Mouse (Mus musculus): ENCODE data around the gene Oxsm. TPM values are rescaled to one million over a fixed set of nuclear protein-coding genes. Genes with fewer than 3 reads are reported as not detected.
A peak's percentile ranks its signal among the peaks of the same experiment; 100 is the strongest.

Oxsm gene
- total RNA-seq, 2 experiments from 2014 or later: 22.0 to 22.9 TPM

GRCm38 (mm10) chr14:16242947-16243602, 6.5 kb downstream of the Oxsm start:
- intact Hi-C loops (cut with DNase I): no loop called here
- peak; percentile 90 to 93 for DNase-seq

GRCm38 (mm10) chr14:16242193-16242815, 7.3 kb downstream of the Oxsm start:
- intact Hi-C loops (cut with DNase I): no loop called here
- no peak for DNase-seq

- intact Hi-C loops (cut with DNase I): no loop called here
- no peak for DNase-seq
Measured at GRCm38 (mm10) chr14:16236466-16236865, 13.1 kb downstream of the Oxsm start.

- intact Hi-C loops (cut with DNase I): no loop called here
- DNase-seq: no peak
Measured at GRCm38 (mm10) chr14:16233515-16233914, 16.1 kb downstream of the Oxsm start.

GRCm38 (mm10) chr14:16230581-16230980, 19.0 kb downstream of the Oxsm start:
- intact Hi-C loops (cut with DNase I): no loop called here
- DNase-seq: no peak

- DNase-seq: no peak
- intact Hi-C loops (cut with DNase I): no loop called here
Measured at GRCm38 (mm10) chr14:16229395-16229794, 20.2 kb downstream of the Oxsm start.

- no peak for DNase-seq
- intact Hi-C loops (cut with DNase I): loop anchor here (1.0 kb wide), 1 partner anchor 161 kb away; no protein-coding TSS in a partner anchor
Measured at GRCm38 (mm10) chr14:16219015-16219414, 30.6 kb downstream of the Oxsm start.

GRCm38 (mm10) chr14:16207722-16208121, 41.9 kb downstream of the Oxsm start:
- intact Hi-C loops (cut with DNase I): no loop called here
- no peak for DNase-seq

GRCm38 (mm10) chr14:16201673-16202072, 47.9 kb downstream of the Oxsm start:
- intact Hi-C loops (cut with DNase I): no loop called here
- DNase-seq: no peak

GRCm38 (mm10) chr14:16200969-16201638, 48.5 kb downstream of the Oxsm start:
- no peak for DNase-seq
- intact Hi-C loops (cut with DNase I): no loop called here

GRCm38 (mm10) chr14:16200220-16200912, 49.2 kb downstream of the Oxsm start:
- intact Hi-C loops (cut with DNase I): no loop called here
- no peak for DNase-seq

- DNase-seq: no peak
- intact Hi-C loops (cut with DNase I): loop anchor here (5.0 kb wide), 1 partner anchor 1334 kb away; no protein-coding TSS in a partner anchor
Measured at GRCm38 (mm10) chr14:16196518-16196917, 53.1 kb downstream of the Oxsm start.

GRCm38 (mm10) chr14:16195486-16195885, 54.1 kb downstream of the Oxsm start:
- no peak for DNase-seq
- intact Hi-C loops (cut with DNase I): loop anchor here (5.0 kb wide), 1 partner anchor 1333 kb away; no protein-coding TSS in a partner anchor

GRCm38 (mm10) chr14:16194125-16194524, 55.5 kb downstream of the Oxsm start:
- no peak for DNase-seq
- intact Hi-C loops (cut with DNase I): loop anchor here (5.0 kb wide), 1 partner anchor 837 kb away; no protein-coding TSS in a partner anchor

GRCm38 (mm10) chr14:16189142-16189541, 60.5 kb downstream of the Oxsm start:
- DNase-seq: no peak
- intact Hi-C loops (cut with DNase I): no loop called here

Other genes starting within 250 kb of the Oxsm start
- 10 to 100 TPM; 36.7 to 37.1 TPM for gene Ngly1, start 528 bp downstream of the Oxsm start, total RNA-seq (2021)
- gene Top2b, start 115.4 kb upstream of the Oxsm start, total RNA-seq (2021): 10 to 100 TPM; 51.0 to 67.2 TPM